Mouse (Mus musculus) liver, postnatal 0 days (tissue): ENCODE results near the gene Chd6. TPM values are rescaled to one million over a fixed set of nuclear protein-coding genes. Genes with fewer than 3 reads are reported as not detected.
A peak's percentile ranks its signal among the peaks of the same experiment; 100 is the strongest.
"Not testable (repeated sequence)": the region's sequence is repeated elsewhere in the genome, so short reads cannot be mapped to it uniquely, and the experiment has no call there.

Experiments used
- ATAC-seq: fragments of 200-750 bp; cut with Nextera tagmentation; 2 replicates; pipeline ENCODE4 v1.8.0; 2017; ENCODE audit warnings: mild to moderate bottlenecking, moderate library complexity
- DNase-seq: peaks from one replicate; pipeline ENCODE4 v3.0.0-alpha.2; 2016
- H3K27ac ChIP-seq: fragments of 300-500 bp; sonication (generic); 2 replicates; pipeline ENCODE4 v1.5.1; 2014; ENCODE audit warnings: antibody characterized with exemption, moderate library complexity, mild to moderate bottlenecking, low read depth
- H3K27me3 ChIP-seq: fragments of 300-500 bp; sonication (generic); 2 replicates; pipeline ENCODE4 v1.6.1; 2014; ENCODE audit warnings: low read length, control low read depth, mixed read lengths; ENCODE audit not compliant: insufficient read depth
- H3K36me3 ChIP-seq: fragments of 300-500 bp; sonication (generic); replicated peaks from 2 replicates; pipeline ENCODE4 v1.6.1; 2014; ENCODE audit warnings: mild to moderate bottlenecking, control low read depth, low read length, moderate library complexity, mixed read lengths; ENCODE audit not compliant: insufficient read depth
- H3K4me1 ChIP-seq: fragments of 300-500 bp; sonication (generic); 2 replicates; pipeline ENCODE4 v1.6.1; 2014; ENCODE audit warnings: antibody characterized with exemption, mild to moderate bottlenecking, control low read depth; ENCODE audit not compliant: insufficient read depth
- H3K4me2 ChIP-seq: fragments of 300-500 bp; sonication (generic); 2 replicates; pipeline ENCODE4 v1.6.1; 2014; ENCODE audit warnings: low read depth, mild to moderate bottlenecking, low read length, moderate library complexity, mixed read lengths
- H3K4me3 ChIP-seq: fragments of 300-500 bp; sonication (generic); 2 replicates; pipeline ENCODE4 v1.5.1; 2014; ENCODE audit warnings: low read depth, low read length
- H3K9ac ChIP-seq: fragments of 300-500 bp; sonication (generic); replicated peaks from 2 replicates; pipeline ENCODE4 v1.6.1; 2014; ENCODE audit warnings: mild to moderate bottlenecking, moderate library complexity
- H3K9me3 ChIP-seq: fragments of 300-500 bp; sonication (generic); 2 replicates; pipeline ENCODE4 v1.6.1; 2016; ENCODE audit warnings: mild to moderate bottlenecking, control low read depth, low read length, mixed read lengths
- CTCF ChIP-seq: sonication (generic); IDR thresholded peaks from 2 replicates; pipeline ENCODE4 v1.5.1; 2016; ENCODE audit warnings: antibody characterized with exemption, low read depth
- EP300 ChIP-seq: IDR thresholded peaks from 2 replicates; pipeline ENCODE4 v1.6.1; 2016; ENCODE audit warnings: antibody characterized with exemption, low read depth, mild to moderate bottlenecking
- WGBS: fragments of 180-500 bp; shearing (Covaris S2); extraction: QIAGEN DNeasy Blood & Tissue Kit; methylation state at CpG from one replicate; pipeline ENCODE4 v1.1.7; 2014; ENCODE audit not compliant: insufficient replicate concordance; 5-methylcytosine and 5-hydroxymethylcytosine counted together
- polyA plus RNA-seq: library from polyadenylated mRNA; unstranded; fragments of >200 nt; fragmentation: Nextera tagmentation; extraction: Ambion mirVana; gene quantifications from 2 replicates; pipeline ENCODE4 v1.2.1, GENCODE M21; 2015

The Chd6 gene
- polyA plus RNA-seq, 1 experiment from 2014 or later, result 4.0 TPM

GRCm38 (mm10) chr2:160972103-160972792, 136.6 kb downstream of the Chd6 start:
- no peaks in the 10 kb centered on the region for H3K9me3 ChIP-seq
- 88% methylated on average over 7 of the region's 7 CpGs for WGBS
- H3K4me2 ChIP-seq, result no peak overlapping the region
- peaks cover 25% of the 10 kb centered on the region for H3K36me3 ChIP-seq
- H3K4me1 ChIP-seq, result 0 out of 2 replicates have a peak, but pooled peaks cover 2% of the 10 kb centered on the region
- no peak overlapping the region for H3K27ac ChIP-seq
- no peak overlapping the region for H3K4me3 ChIP-seq
- ATAC-seq, result no peak
- H3K9ac ChIP-seq, result no peak overlapping the region
- DNase-seq, result no peak
- H3K27me3 ChIP-seq, result no peaks in the 10 kb centered on the region
- TF ChIP-seq EP300 (no peak), CTCF (no peak)

GRCm38 (mm10) chr2:160962149-160962548, 146.7 kb downstream of the Chd6 start:
- TF ChIP-seq CTCF, result no peak
- TF ChIP-seq EP300, result no peak
- Histone ChIP-seq H3K4me3 (no peak overlapping the region), H3K4me1 (no peaks in the 10 kb centered on the region), H3K4me2 (no peak overlapping the region), H3K27ac (no peak overlapping the region), H3K9ac (no peak overlapping the region), H3K9me3 (no peaks in the 10 kb centered on the region), H3K27me3 (no peaks in the 10 kb centered on the region), H3K36me3 (peaks cover 34% of the 10 kb centered on the region)
- 60% methylated on average over 1 of the region's 1 CpGs for WGBS
- ATAC-seq (no peak), DNase-seq (no peak)

GRCm38 (mm10) chr2:160960956-160961646, 147.8 kb downstream of the Chd6 start:
- peaks cover 36% of the 10 kb centered on the region for H3K36me3 ChIP-seq
- H3K27ac ChIP-seq, result no peak overlapping the region
- no peak overlapping the region for H3K9ac ChIP-seq
- DNase-seq, result no peak
- H3K4me3 ChIP-seq, result no peak overlapping the region
- H3K4me2 ChIP-seq, result no peak overlapping the region
- ATAC-seq, result no peak
- no peaks in the 10 kb centered on the region for H3K27me3 ChIP-seq
- no peak for TF ChIP-seq EP300
- TF ChIP-seq CTCF, result no peak
- H3K9me3 ChIP-seq, result no peaks in the 10 kb centered on the region
- H3K4me1 ChIP-seq, result no peaks in the 10 kb centered on the region
- WGBS, result 66% methylated on average over 6 of the region's 6 CpGs

- Histone ChIP-seq H3K4me3 (no peak overlapping the region), H3K9ac (no peak overlapping the region), H3K4me2 (no peak overlapping the region), H3K27me3 (no peaks in the 10 kb centered on the region), H3K4me1 (no peaks in the 10 kb centered on the region), H3K36me3 (peaks cover 31% of the 10 kb centered on the region; the same call in 1 of the 2 replicates), H3K9me3 (no peaks in the 10 kb centered on the region), H3K27ac (no peak overlapping the region)
- ATAC-seq (no peak), DNase-seq (no peak)
- WGBS, result 88% methylated on average over 5 of the region's 5 CpGs
- TF ChIP-seq CTCF, result no peak
- TF ChIP-seq EP300, result no peak
Observed at GRCm38 (mm10) chr2:160959901-160960300, 149.0 kb downstream of the Chd6 start.

GRCm38 (mm10) chr2:160958737-160959136, 150.1 kb downstream of the Chd6 start:
- ATAC-seq, result no peak
- no peaks in the 10 kb centered on the region for H3K27me3 ChIP-seq
- no peaks in the 10 kb centered on the region for H3K4me1 ChIP-seq
- H3K4me2 ChIP-seq, result no peak overlapping the region
- H3K4me3 ChIP-seq, result no peak overlapping the region
- no peak overlapping the region for H3K9ac ChIP-seq
- DNase-seq, result no peak
- H3K27ac ChIP-seq, result no peak overlapping the region
- 84% methylated on average over 5 of the region's 5 CpGs for WGBS
- H3K9me3 ChIP-seq, result no peaks in the 10 kb centered on the region
- peaks cover 39% of the 10 kb centered on the region for H3K36me3 ChIP-seq
- TF ChIP-seq CTCF (peak; percentile 29), EP300 (no peak)

GRCm38 (mm10) chr2:160957801-160958200, 151.1 kb downstream of the Chd6 start:
- H3K27ac ChIP-seq, ATAC-seq, H3K9me3 ChIP-seq, H3K9ac ChIP-seq, DNase-seq, H3K4me3 ChIP-seq, H3K4me1 ChIP-seq, H3K4me2 ChIP-seq, H3K27me3 ChIP-seq: not testable (repeated sequence)
- peaks cover 40% of the 10 kb centered on the region for H3K36me3 ChIP-seq

- H3K9me3 ChIP-seq, H3K27ac ChIP-seq, DNase-seq, ATAC-seq, H3K27me3 ChIP-seq, H3K4me1 ChIP-seq, H3K9ac ChIP-seq, H3K4me2 ChIP-seq, H3K4me3 ChIP-seq: not testable (repeated sequence)
- H3K36me3 ChIP-seq, result peaks cover 40% of the 10 kb centered on the region
Observed at GRCm38 (mm10) chr2:160957307-160957706, 151.6 kb downstream of the Chd6 start.
